Mouse (Mus musculus) C2C12 (cell line): ENCODE measurements around the gene Nbeal2.

Experiments
- CEBPB ChIP-seq: IDR thresholded peaks from one replicate; pipeline ENCODE4 v1.6.1; 2011; ENCODE audit warnings: low read depth, mild to moderate bottlenecking, control low read depth, moderate library complexity
- CTCF ChIP-seq: IDR thresholded peaks from one replicate; pipeline ENCODE4 v1.5.1; 2011; ENCODE audit not compliant: control insufficient read depth, insufficient read depth, insufficient read length
- FOSL1 ChIP-seq: IDR thresholded peaks from one replicate; pipeline ENCODE4 v1.8.0; 2011; ENCODE audit warnings: mild to moderate bottlenecking, low read length; ENCODE audit not compliant: poor library complexity, insufficient read depth, severe bottlenecking
- MAX ChIP-seq: IDR thresholded peaks from one replicate; pipeline ENCODE4 v1.6.1; 2011; ENCODE audit warnings: mild to moderate bottlenecking, control low read depth
- MYOG ChIP-seq: IDR thresholded peaks from one replicate; pipeline ENCODE4 v1.6.1; 2011; ENCODE audit not compliant: control insufficient read depth, insufficient read length; ENCODE audit errors: extremely low read depth

DNA sequence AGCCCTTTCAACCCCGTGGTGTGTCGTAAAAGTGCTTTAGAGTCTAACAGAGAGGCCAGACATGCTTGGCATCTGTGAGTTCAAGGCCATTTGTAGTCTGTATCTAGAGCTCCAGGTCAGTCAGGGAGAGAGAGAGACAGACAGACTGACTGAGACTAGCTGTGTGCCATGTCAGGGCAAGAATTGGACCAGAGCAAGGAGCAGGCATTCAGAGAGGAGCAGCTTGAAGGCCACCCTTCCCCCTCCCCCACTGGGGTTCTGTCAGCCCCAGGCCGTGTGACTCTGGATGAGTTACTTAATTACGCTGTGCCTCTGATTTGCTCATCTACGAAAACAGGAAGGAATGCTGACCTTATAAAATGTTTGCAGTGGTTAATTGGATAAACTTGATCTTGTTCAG is 28.3 kb upstream of the Nbeal2 start:
- no peak for TF ChIP-seq CEBPB
- no peak for TF ChIP-seq MYOG
- no peak for TF ChIP-seq MAX
- no peak for TF ChIP-seq CTCF
- no peak for TF ChIP-seq FOSL1
